Mouse (Mus musculus) stomach, embryonic 16.5 days (tissue): ENCODE data around the gene Ccl26. TPM values are rescaled to one million over a fixed set of nuclear protein-coding genes. Genes with fewer than 3 reads are reported as not detected.

Source experiments
- ATAC-seq: fragments of 200-750 bp; cut with Nextera tagmentation; 2 replicates; pipeline ENCODE4 v1.8.0; 2017; ENCODE audit warnings: moderate number of reproducible peaks, moderate TSS enrichment; ENCODE audit not compliant: insufficient read depth, low FRiP score
- H3K27ac ChIP-seq: fragments of 300-500 bp; sonication (generic); 2 replicates; pipeline ENCODE4 v1.5.1; 2014; ENCODE audit warnings: low read length
- H3K27me3 ChIP-seq: fragments of 300-500 bp; sonication (generic); 2 replicates; pipeline ENCODE4 v1.6.1; 2014; ENCODE audit warnings: low read length, control low read depth, mixed read lengths; ENCODE audit not compliant: control insufficient read depth, insufficient read depth
- H3K36me3 ChIP-seq: fragments of 300-500 bp; sonication (generic); 2 replicates; pipeline ENCODE4 v1.6.1; 2014; ENCODE audit warnings: low read length; ENCODE audit not compliant: control insufficient read depth, insufficient read depth
- H3K4me1 ChIP-seq: fragments of 300-500 bp; sonication (generic); 2 replicates; pipeline ENCODE4 v1.6.1; 2014; ENCODE audit warnings: low read length, control low read depth, mixed read lengths; ENCODE audit not compliant: control insufficient read depth, insufficient read depth
- H3K4me2 ChIP-seq: fragments of 300-500 bp; sonication (generic); 2 replicates; pipeline ENCODE4 v1.6.1; 2014; ENCODE audit warnings: low read depth, low read length, mixed read lengths
- H3K4me3 ChIP-seq: fragments of 300-500 bp; sonication (generic); replicated peaks from 2 replicates; pipeline ENCODE4 v1.5.1; 2014; ENCODE audit warnings: mild to moderate bottlenecking, low read length
- H3K9ac ChIP-seq: fragments of 300-500 bp; sonication (generic); 2 replicates; pipeline ENCODE4 v1.6.1; 2014; ENCODE audit warnings: low read length
- H3K9me3 ChIP-seq: fragments of 300-500 bp; sonication (generic); replicated peaks from 2 replicates; pipeline ENCODE4 v1.6.1; 2016; ENCODE audit warnings: low read length, control low read depth; ENCODE audit not compliant: control insufficient read depth
- WGBS: fragments of 180-500 bp; shearing (Covaris S2); extraction: QIAGEN DNeasy Blood & Tissue Kit; methylation state at CpG from one replicate; pipeline ENCODE4 v1.1.7; 2014; 5-methylcytosine and 5-hydroxymethylcytosine counted together
- polyA plus RNA-seq: library from polyadenylated mRNA; unstranded; fragments of >200 nt; fragmentation: Nextera tagmentation; extraction: Ambion mirVana; gene quantifications from 2 replicates; pipeline ENCODE4 v1.2.1, GENCODE M21; 2015

The Ccl26 gene
- polyA plus RNA-seq, 1 experiment from 2014 or later = not detected

DNA sequence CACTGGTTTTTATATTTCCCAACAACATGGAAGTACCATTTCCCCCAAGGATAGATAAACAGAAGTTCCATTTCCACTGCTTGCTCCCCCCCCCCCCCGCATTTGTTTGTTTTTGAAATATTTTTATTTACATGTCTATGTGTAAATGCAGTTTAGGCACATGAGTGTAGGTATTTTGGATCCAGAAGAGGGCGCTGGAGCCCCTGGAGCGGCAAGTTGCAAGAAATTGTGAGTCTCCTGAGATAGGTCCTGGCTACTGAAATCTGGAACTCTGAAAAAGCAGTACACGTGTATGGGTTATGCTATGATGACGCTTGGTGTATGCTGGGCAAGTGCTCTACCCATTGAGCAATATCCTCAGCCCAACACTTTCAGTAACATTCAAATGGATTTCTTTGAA, 52.3 kb downstream of the Ccl26 start:
- Histone ChIP-seq H3K4me1 (peaks cover 9% of the 10 kb centered on the region; the same call in 1 of the 2 replicates), H3K9ac (no peak overlapping the region), H3K4me2 (no peak overlapping the region), H3K27me3 (no peaks in the 10 kb centered on the region), H3K4me3 (no peak overlapping the region), H3K9me3 (0 out of 2 replicates have a peak, but pooled peaks cover 8% of the 10 kb centered on the region), H3K36me3 (no peaks in the 10 kb centered on the region), H3K27ac (no peak overlapping the region)
- 58% methylated on average over 5 of the region's 5 CpGs for WGBS
- no peak for ATAC-seq

Other genes starting within 250 kb of the Ccl26 start
- gene Fkbp6, start 213.5 kb downstream of the Ccl26 start, polyA plus RNA-seq = 0.30 and 0.35 TPM in 2 replicates
- gene Trim50, start 210.3 kb downstream of the Ccl26 start, polyA plus RNA-seq = 1.2 and 1.3 TPM in 2 replicates
- 31.5 and 34.6 TPM in 2 replicates for gene Nsun5, start 193.6 kb downstream of the Ccl26 start, polyA plus RNA-seq
- 7.7 and 8.7 TPM in 2 replicates for gene Pom121, start 169.0 kb downstream of the Ccl26 start, polyA plus RNA-seq
- gene Hip1, start 18.4 kb downstream of the Ccl26 start, polyA plus RNA-seq = 22.2 and 26.5 TPM in 2 replicates
- 5.4 and 8.6 TPM in 2 replicates for gene Ccl24, start 9.5 kb upstream of the Ccl26 start, polyA plus RNA-seq
- gene Rhbdd2, start 69.0 kb upstream of the Ccl26 start, polyA plus RNA-seq = 41.3 and 46.0 TPM in 2 replicates
- 136 and 177 TPM in 2 replicates for gene Por, start 106.5 kb upstream of the Ccl26 start, polyA plus RNA-seq
- gene Tmem120a, start 180.9 kb upstream of the Ccl26 start, polyA plus RNA-seq = 44.1 and 46.0 TPM in 2 replicates
- 0.27 TPM in 1 of 2 replicates, not detected in the other for gene Styxl1, start 214.8 kb upstream of the Ccl26 start, polyA plus RNA-seq
- 547 and 553 TPM in 2 replicates for gene Mdh2, start 214.9 kb upstream of the Ccl26 start, polyA plus RNA-seq
- gene Srrm3, start 243.3 kb upstream of the Ccl26 start, polyA plus RNA-seq = 1.2 TPM in 2 replicates